Mouse (Mus musculus): ENCODE results near the gene Syngr4. TPM values are rescaled to one million over a fixed set of nuclear protein-coding genes. Genes with fewer than 3 reads are reported as not detected.

Syngr4 gene
- total and polyA plus RNA-seq, 3 experiments = not detected

DNA sequence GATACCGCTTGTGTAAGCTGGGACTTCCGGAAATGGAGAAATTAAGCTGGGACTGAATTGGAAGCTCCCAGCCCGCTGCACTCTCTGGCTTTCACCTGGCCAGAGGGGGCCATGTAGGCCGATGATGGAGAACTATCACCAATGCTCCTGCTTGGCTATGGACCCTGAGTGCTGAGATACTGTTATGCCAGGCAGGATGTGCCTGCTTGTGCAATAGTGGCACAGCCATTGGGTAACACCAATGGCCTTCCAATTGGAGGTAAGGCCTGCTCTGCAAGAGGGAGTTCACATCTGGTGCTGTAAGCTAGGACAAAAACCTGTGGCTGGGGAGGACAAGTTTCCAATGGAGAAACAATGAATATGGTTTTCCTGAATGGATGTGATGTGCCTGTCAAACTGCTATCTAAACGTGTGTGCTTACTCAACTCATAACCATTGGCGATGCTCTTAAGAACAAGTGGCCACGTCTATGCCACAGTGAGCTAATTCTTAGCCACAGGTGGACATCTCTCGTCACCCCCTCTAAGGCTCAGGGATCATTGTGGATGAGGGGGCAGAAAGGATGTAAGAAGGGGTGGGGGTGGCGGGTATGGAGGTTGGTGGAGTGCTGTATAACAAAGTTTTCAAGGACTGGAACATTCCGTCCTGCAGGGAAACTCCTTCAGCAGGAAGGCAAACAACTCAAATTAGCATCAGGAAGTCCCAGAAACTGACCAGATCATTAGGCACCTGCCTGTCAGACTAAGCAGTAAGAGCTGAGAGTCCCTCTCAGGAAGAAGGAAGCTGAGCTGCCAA, 53.4 kb downstream of the Syngr4 start (continued):
- no peak for TF ChIP-seq POLR2AphosphoS2 (IDR thresholded peaks at IDR 0.05; ENCODE audit: low read depth, low read length)
- TF ChIP-seq ZKSCAN1 (IDR thresholded peaks at IDR 0.05; ENCODE audit: borderline replicate concordance, low read depth, low read length) = no peak

Other genes starting within 250 kb of the Syngr4 start
Only the 20 nearest of the 22 such genes appear.
- 0.04 and 0.08 TPM in 2 replicates for gene Sec1, start 202.3 kb downstream of the Syngr4 start, total RNA-seq (2012; rRNA removed)
- gene Sec1, start 202.3 kb downstream of the Syngr4 start, total RNA-seq (2014; rRNA removed) = 0.18 and 0.26 TPM in 2 replicates
- gene Sec1, start 202.3 kb downstream of the Syngr4 start, polyA plus RNA-seq (2012; ENCODE audit: insufficient read length, low read depth) = 0.33 and 0.46 TPM in 2 replicates
- gene Car11, start 196.9 kb downstream of the Syngr4 start, total RNA-seq (2012; rRNA removed) = 0.25 TPM in 1 of 2 replicates, not detected in the other
- gene Car11, start 196.9 kb downstream of the Syngr4 start, total RNA-seq (2014; rRNA removed) = not detected in 2 replicates
- gene Car11, start 196.9 kb downstream of the Syngr4 start, polyA plus RNA-seq (2012; ENCODE audit: insufficient read length, low read depth) = 0.61 TPM in 1 of 2 replicates, not detected in the other
- 7.9 and 8.5 TPM in 2 replicates for gene Dbp, start 191.6 kb downstream of the Syngr4 start, total RNA-seq (2012; rRNA removed)
- 11.0 and 12.4 TPM in 2 replicates for gene Dbp, start 191.6 kb downstream of the Syngr4 start, total RNA-seq (2014; rRNA removed)
- 7.2 and 10.4 TPM in 2 replicates for gene Dbp, start 191.6 kb downstream of the Syngr4 start, polyA plus RNA-seq (2012; ENCODE audit: insufficient read length, low read depth)
- 3,614 and 3,766 TPM in 2 replicates for gene Rpl18, start 181.3 kb downstream of the Syngr4 start, total RNA-seq (2012; rRNA removed)
- 3,153 and 3,204 TPM in 2 replicates for gene Rpl18, start 181.3 kb downstream of the Syngr4 start, total RNA-seq (2014; rRNA removed)
- 2,393 and 2,438 TPM in 2 replicates for gene Rpl18, start 181.3 kb downstream of the Syngr4 start, polyA plus RNA-seq (2012; ENCODE audit: insufficient read length, low read depth)
- gene Sphk2, start 178.7 kb downstream of the Syngr4 start, total RNA-seq (2012; rRNA removed) = 16.6 and 19.2 TPM in 2 replicates
- 7.3 and 9.4 TPM in 2 replicates for gene Sphk2, start 178.7 kb downstream of the Syngr4 start, total RNA-seq (2014; rRNA removed)
- 21.8 and 22.4 TPM in 2 replicates for gene Sphk2, start 178.7 kb downstream of the Syngr4 start, polyA plus RNA-seq (2012; ENCODE audit: insufficient read length, low read depth)
- 1.3 and 1.4 TPM in 2 replicates for gene Fam83e, start 175.5 kb downstream of the Syngr4 start, total RNA-seq (2012; rRNA removed)
- 0.13 and 0.39 TPM in 2 replicates for gene Fam83e, start 175.5 kb downstream of the Syngr4 start, total RNA-seq (2014; rRNA removed)
- 0.40 and 0.74 TPM in 2 replicates for gene Fam83e, start 175.5 kb downstream of the Syngr4 start, polyA plus RNA-seq (2012; ENCODE audit: insufficient read length, low read depth)
- gene Spaca4, start 170.9 kb downstream of the Syngr4 start, total RNA-seq (2012; rRNA removed) = 0.21 TPM in 1 of 2 replicates, not detected in the other
- not detected in 2 replicates for gene Spaca4, start 170.9 kb downstream of the Syngr4 start, total RNA-seq (2014; rRNA removed)
- 0.35 TPM in 1 of 2 replicates, not detected in the other for gene Spaca4, start 170.9 kb downstream of the Syngr4 start, polyA plus RNA-seq (2012; ENCODE audit: insufficient read length, low read depth)
- 0.30 and 0.46 TPM in 2 replicates for gene Lmtk3, start 113.0 kb downstream of the Syngr4 start, total RNA-seq (2012; rRNA removed)
- 0.19 TPM in 1 of 2 replicates, not detected in the other for gene Lmtk3, start 113.0 kb downstream of the Syngr4 start, total RNA-seq (2014; rRNA removed)
- 0.18 and 0.34 TPM in 2 replicates for gene Lmtk3, start 113.0 kb downstream of the Syngr4 start, polyA plus RNA-seq (2012; ENCODE audit: insufficient read length, low read depth)
- 0.13 and 0.17 TPM in 2 replicates for gene Sult2b1, start 112.0 kb downstream of the Syngr4 start, total RNA-seq (2012; rRNA removed)
- not detected in 2 replicates for gene Sult2b1, start 112.0 kb downstream of the Syngr4 start, total RNA-seq (2014; rRNA removed)
- 0.29 TPM in 1 of 2 replicates, not detected in the other for gene Sult2b1, start 112.0 kb downstream of the Syngr4 start, polyA plus RNA-seq (2012; ENCODE audit: insufficient read length, low read depth)
- 59.1 and 64.2 TPM in 2 replicates for gene Cyth2, start 82.1 kb downstream of the Syngr4 start, total RNA-seq (2012; rRNA removed)
- gene Cyth2, start 82.1 kb downstream of the Syngr4 start, total RNA-seq (2014; rRNA removed) = 25.6 and 28.7 TPM in 2 replicates
- 59.4 and 75.4 TPM in 2 replicates for gene Cyth2, start 82.1 kb downstream of the Syngr4 start, polyA plus RNA-seq (2012; ENCODE audit: insufficient read length, low read depth)
- gene Kcnj14, start 71.9 kb downstream of the Syngr4 start, total RNA-seq (2012; rRNA removed) = 1.5 and 2.1 TPM in 2 replicates
- gene Kcnj14, start 71.9 kb downstream of the Syngr4 start, total RNA-seq (2014; rRNA removed) = 1.0 and 1.3 TPM in 2 replicates
- 3.2 and 3.5 TPM in 2 replicates for gene Kcnj14, start 71.9 kb downstream of the Syngr4 start, polyA plus RNA-seq (2012; ENCODE audit: insufficient read length, low read depth)
- gene Grwd1, start 65.8 kb downstream of the Syngr4 start, total RNA-seq (2012; rRNA removed) = 83.0 and 128 TPM in 2 replicates
- gene Grwd1, start 65.8 kb downstream of the Syngr4 start, total RNA-seq (2014; rRNA removed) = 88.1 and 98.5 TPM in 2 replicates
- 108 and 115 TPM in 2 replicates for gene Grwd1, start 65.8 kb downstream of the Syngr4 start, polyA plus RNA-seq (2012; ENCODE audit: insufficient read length, low read depth)
- 59.7 and 60.8 TPM in 2 replicates for gene Kdelr1, start 23.9 kb downstream of the Syngr4 start, total RNA-seq (2012; rRNA removed)
- 61.5 and 66.9 TPM in 2 replicates for gene Kdelr1, start 23.9 kb downstream of the Syngr4 start, total RNA-seq (2014; rRNA removed)
- gene Kdelr1, start 23.9 kb downstream of the Syngr4 start, polyA plus RNA-seq (2012; ENCODE audit: insufficient read length, low read depth) = 72.8 and 80.5 TPM in 2 replicates
- gene Grin2d, start 18.3 kb downstream of the Syngr4 start, total RNA-seq (2012; rRNA removed) = 0.04 TPM in 1 of 2 replicates, not detected in the other
- gene Grin2d, start 18.3 kb downstream of the Syngr4 start, total RNA-seq (2014; rRNA removed) = not detected in 2 replicates
- 0.07 TPM in 1 of 2 replicates, not detected in the other for gene Grin2d, start 18.3 kb downstream of the Syngr4 start, polyA plus RNA-seq (2012; ENCODE audit: insufficient read length, low read depth)
- 9.4 and 14.6 TPM in 2 replicates for gene Tmem143, start 227 bp upstream of the Syngr4 start, total RNA-seq (2012; rRNA removed)
- 12.8 and 14.2 TPM in 2 replicates for gene Tmem143, start 227 bp upstream of the Syngr4 start, total RNA-seq (2014; rRNA removed)
- gene Tmem143, start 227 bp upstream of the Syngr4 start, polyA plus RNA-seq (2012; ENCODE audit: insufficient read length, low read depth) = 7.2 and 8.8 TPM in 2 replicates
- 18.8 and 24.7 TPM in 2 replicates for gene Emp3, start 24.7 kb upstream of the Syngr4 start, total RNA-seq (2012; rRNA removed)
- gene Emp3, start 24.7 kb upstream of the Syngr4 start, total RNA-seq (2014; rRNA removed) = 49.7 and 56.6 TPM in 2 replicates
- gene Emp3, start 24.7 kb upstream of the Syngr4 start, polyA plus RNA-seq (2012; ENCODE audit: insufficient read length, low read depth) = 125 and 135 TPM in 2 replicates
- gene Ccdc114, start 27.4 kb upstream of the Syngr4 start, total RNA-seq (2012; rRNA removed) = not detected in 2 replicates
- gene Ccdc114, start 27.4 kb upstream of the Syngr4 start, total RNA-seq (2014; rRNA removed) = not detected in 2 replicates
- 0.11 TPM in 1 of 2 replicates, not detected in the other for gene Ccdc114, start 27.4 kb upstream of the Syngr4 start, polyA plus RNA-seq (2012; ENCODE audit: insufficient read length, low read depth)
- 9.0 and 10.5 TPM in 2 replicates for gene Abcc6, start 133.6 kb upstream of the Syngr4 start, total RNA-seq (2012; rRNA removed)
- gene Abcc6, start 133.6 kb upstream of the Syngr4 start, total RNA-seq (2014; rRNA removed) = 2.2 and 7.8 TPM in 2 replicates
- 6.4 and 7.4 TPM in 2 replicates for gene Abcc6, start 133.6 kb upstream of the Syngr4 start, polyA plus RNA-seq (2012; ENCODE audit: insufficient read length, low read depth)
- 89.6 and 102 TPM in 2 replicates for gene Nomo1, start 137.0 kb upstream of the Syngr4 start, total RNA-seq (2012; rRNA removed)
- gene Nomo1, start 137.0 kb upstream of the Syngr4 start, total RNA-seq (2014; rRNA removed) = 41.9 and 43.4 TPM in 2 replicates
- 97.8 and 103 TPM in 2 replicates for gene Nomo1, start 137.0 kb upstream of the Syngr4 start, polyA plus RNA-seq (2012; ENCODE audit: insufficient read length, low read depth)
- not detected in 2 replicates for gene Kcnj11, start 204.1 kb upstream of the Syngr4 start, total RNA-seq (2012; rRNA removed)
- not detected in 2 replicates for gene Kcnj11, start 204.1 kb upstream of the Syngr4 start, total RNA-seq (2014; rRNA removed)
- gene Kcnj11, start 204.1 kb upstream of the Syngr4 start, polyA plus RNA-seq (2012; ENCODE audit: insufficient read length, low read depth) = not detected in 2 replicates

Data from CH12.LX (cell line).